Mouse (Mus musculus): ENCODE results near the gene Gm29776. TPM values are rescaled to one million over a fixed set of nuclear protein-coding genes. Genes with fewer than 3 reads are reported as not detected.

Gm29776 gene
- total and polyA plus RNA-seq, 2 experiments: not detected

DNA sequence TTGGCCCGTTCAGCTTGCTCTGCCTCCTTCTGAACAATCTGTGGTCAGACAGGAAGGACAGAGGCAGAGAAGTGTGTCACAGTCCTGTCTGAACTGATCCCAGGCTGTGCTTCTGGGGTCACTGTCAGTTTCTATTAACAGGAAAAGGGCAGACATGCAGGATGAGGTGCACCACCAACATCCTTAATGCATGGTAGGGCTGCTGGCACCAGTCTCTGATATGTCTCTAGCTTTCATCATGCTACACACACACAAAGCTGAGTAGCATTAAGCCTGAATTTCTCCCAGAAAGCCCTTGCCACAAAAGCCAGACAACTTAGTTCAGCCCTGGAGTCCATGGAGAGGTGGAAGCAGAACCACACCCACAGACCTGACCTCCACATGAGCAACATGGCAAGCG, 55.6 kb downstream of the Gm29776 start:
- 85% methylated on average over 2 of the region's 2 CpGs for WGBS
- TF ChIP-seq CTCF (IDR thresholded peaks at IDR 0.05; ENCODE audit: low read depth, low read length) (no peak), POLR2A (IDR thresholded peaks at IDR 0.05; ENCODE audit: extremely low read depth, insufficient read depth, low read length) (no peak)
- Histone ChIP-seq H3K4me3 (ENCODE audit: insufficient read depth, low read depth, low read length) (no peak overlapping the region), H3K27me3 (ENCODE audit: control insufficient read depth, insufficient read depth, low read length) (no peaks in the 10 kb centered on the region), H3K79me2 (ENCODE audit: control insufficient read depth, insufficient read depth, low read length) (no peaks in the 10 kb centered on the region), H3K9ac (ENCODE audit: low read depth, low read length) (no peak overlapping the region), H3K36me3 (ENCODE audit: control insufficient read depth, insufficient read depth, low read length) (peaks cover 43% of the 10 kb centered on the region), H3K27ac (replicated peaks; ENCODE audit: insufficient read depth, low read depth, low read length) (no peak overlapping the region), H3K4me1 (ENCODE audit: control insufficient read depth, insufficient read depth, low read length) (no peaks in the 10 kb centered on the region)
- no peak for DNase-seq (ENCODE audit: extremely low read depth, low read depth, low spot score)

Other genes with a start within 250 kb of the Gm29776 start
- gene Lrp10, start 234.7 kb downstream of the Gm29776 start, total RNA-seq (2014; rRNA removed): 7.1 and 10.4 TPM in 2 replicates
- 41.3 and 50.3 TPM in 2 replicates for gene Lrp10, start 234.7 kb downstream of the Gm29776 start, polyA plus RNA-seq (2012; rRNA removed)
- gene Rem2, start 222.7 kb downstream of the Gm29776 start, total RNA-seq (2014; rRNA removed): not detected in 2 replicates
- gene Rem2, start 222.7 kb downstream of the Gm29776 start, polyA plus RNA-seq (2012; rRNA removed): 0.10 TPM in 1 of 2 replicates, not detected in the other
- gene Prmt5, start 181.3 kb downstream of the Gm29776 start, total RNA-seq (2014; rRNA removed): 7.4 and 8.0 TPM in 2 replicates
- gene Prmt5, start 181.3 kb downstream of the Gm29776 start, polyA plus RNA-seq (2012; rRNA removed): 9.5 and 17.0 TPM in 2 replicates
- 13.7 and 13.8 TPM in 2 replicates for gene Haus4, start 144.2 kb downstream of the Gm29776 start, total RNA-seq (2014; rRNA removed)
- 7.4 and 10.9 TPM in 2 replicates for gene Haus4, start 144.2 kb downstream of the Gm29776 start, polyA plus RNA-seq (2012; rRNA removed)
- 3.8 TPM in 2 replicates for gene Ajuba, start 121.3 kb downstream of the Gm29776 start, total RNA-seq (2014; rRNA removed)
- 9.9 and 12.2 TPM in 2 replicates for gene Ajuba, start 121.3 kb downstream of the Gm29776 start, polyA plus RNA-seq (2012; rRNA removed)
- 3.0 and 3.1 TPM in 2 replicates for gene 4931414P19Rik, start 92.8 kb downstream of the Gm29776 start, total RNA-seq (2014; rRNA removed)
- 2.6 and 4.3 TPM in 2 replicates for gene 4931414P19Rik, start 92.8 kb downstream of the Gm29776 start, polyA plus RNA-seq (2012; rRNA removed)
- gene Psmb5, start 80.8 kb downstream of the Gm29776 start, total RNA-seq (2014; rRNA removed): 179 and 181 TPM in 2 replicates
- 217 and 221 TPM in 2 replicates for gene Psmb5, start 80.8 kb downstream of the Gm29776 start, polyA plus RNA-seq (2012; rRNA removed)
- gene Psmb11, start 77.4 kb downstream of the Gm29776 start, total RNA-seq (2014; rRNA removed): not detected in 2 replicates
- not detected in 2 replicates for gene Psmb11, start 77.4 kb downstream of the Gm29776 start, polyA plus RNA-seq (2012; rRNA removed)
- gene Gm17606, start 57.9 kb downstream of the Gm29776 start, total RNA-seq (2014; rRNA removed): not detected in 2 replicates
- not detected in 2 replicates for gene Gm17606, start 57.9 kb downstream of the Gm29776 start, polyA plus RNA-seq (2012; rRNA removed)
- gene Cdh24, start 57.5 kb downstream of the Gm29776 start, total RNA-seq (2014; rRNA removed): 0.09 and 0.27 TPM in 2 replicates
- 0.37 and 0.73 TPM in 2 replicates for gene Cdh24, start 57.5 kb downstream of the Gm29776 start, polyA plus RNA-seq (2012; rRNA removed)
- gene 1700123O20Rik, start 12.6 kb downstream of the Gm29776 start, total RNA-seq (2014; rRNA removed): 30.6 and 36.0 TPM in 2 replicates
- 36.7 and 39.0 TPM in 2 replicates for gene 1700123O20Rik, start 12.6 kb downstream of the Gm29776 start, polyA plus RNA-seq (2012; rRNA removed)
- gene Acin1, start 11.9 kb downstream of the Gm29776 start, total RNA-seq (2014; rRNA removed): 39.7 and 44.3 TPM in 2 replicates
- gene Acin1, start 11.9 kb downstream of the Gm29776 start, polyA plus RNA-seq (2012; rRNA removed): 39.0 and 49.1 TPM in 2 replicates
- 5.6 and 7.9 TPM in 2 replicates for gene Cebpe, start 13.3 kb upstream of the Gm29776 start, total RNA-seq (2014; rRNA removed)
- gene Cebpe, start 13.3 kb upstream of the Gm29776 start, polyA plus RNA-seq (2012; rRNA removed): 12.4 and 12.9 TPM in 2 replicates
- 1.0 and 1.8 TPM in 2 replicates for gene Slc7a8, start 83.1 kb upstream of the Gm29776 start, total RNA-seq (2014; rRNA removed)
- 2.2 and 2.9 TPM in 2 replicates for gene Slc7a8, start 83.1 kb upstream of the Gm29776 start, polyA plus RNA-seq (2012; rRNA removed)
- gene Rnf212b, start 115.3 kb upstream of the Gm29776 start, total RNA-seq (2014; rRNA removed): not detected in 2 replicates
- not detected in 2 replicates for gene Rnf212b, start 115.3 kb upstream of the Gm29776 start, polyA plus RNA-seq (2012; rRNA removed)
- 1.9 and 2.5 TPM in 2 replicates for gene Homez, start 172.1 kb upstream of the Gm29776 start, total RNA-seq (2014; rRNA removed)
- gene Homez, start 172.1 kb upstream of the Gm29776 start, polyA plus RNA-seq (2012; rRNA removed): 2.1 and 3.3 TPM in 2 replicates
- 4.9 and 6.4 TPM in 2 replicates for gene Ppp1r3e, start 178.7 kb upstream of the Gm29776 start, total RNA-seq (2014; rRNA removed)
- 7.5 and 8.7 TPM in 2 replicates for gene Ppp1r3e, start 178.7 kb upstream of the Gm29776 start, polyA plus RNA-seq (2012; rRNA removed)
- gene Bcl2l2, start 184.5 kb upstream of the Gm29776 start, total RNA-seq (2014; rRNA removed): 14.1 and 17.2 TPM in 2 replicates
- 17.3 and 19.5 TPM in 2 replicates for gene Bcl2l2, start 184.5 kb upstream of the Gm29776 start, polyA plus RNA-seq (2012; rRNA removed)
- 0.13 TPM in 1 of 2 replicates, not detected in the other for gene Gm20521, start 184.6 kb upstream of the Gm29776 start, total RNA-seq (2014; rRNA removed)
- gene Gm20521, start 184.6 kb upstream of the Gm29776 start, polyA plus RNA-seq (2012; rRNA removed): 7.9 TPM in 1 of 2 replicates, not detected in the other
- 29.7 and 37.8 TPM in 2 replicates for gene Pabpn1, start 193.7 kb upstream of the Gm29776 start, total RNA-seq (2014; rRNA removed)
- gene Pabpn1, start 193.7 kb upstream of the Gm29776 start, polyA plus RNA-seq (2012; rRNA removed): 65.4 and 89.4 TPM in 2 replicates
- 0.46 and 0.81 TPM in 2 replicates for gene Slc22a17, start 214.3 kb upstream of the Gm29776 start, total RNA-seq (2014; rRNA removed)
- gene Slc22a17, start 214.3 kb upstream of the Gm29776 start, polyA plus RNA-seq (2012; rRNA removed): 1.4 and 2.7 TPM in 2 replicates
- gene Efs, start 227.3 kb upstream of the Gm29776 start, total RNA-seq (2014; rRNA removed): under 0.01 and 0.20 TPM in 2 replicates
- gene Efs, start 227.3 kb upstream of the Gm29776 start, polyA plus RNA-seq (2012; rRNA removed): 0.13 and 0.15 TPM in 2 replicates
- gene Il25, start 233.9 kb upstream of the Gm29776 start, total RNA-seq (2014; rRNA removed): not detected in 2 replicates
- gene Il25, start 233.9 kb upstream of the Gm29776 start, polyA plus RNA-seq (2012; rRNA removed): not detected in 2 replicates
- not detected in 2 replicates for gene Cmtm5, start 237.4 kb upstream of the Gm29776 start, total RNA-seq (2014; rRNA removed)
- gene Cmtm5, start 237.4 kb upstream of the Gm29776 start, polyA plus RNA-seq (2012; rRNA removed): not detected in 2 replicates